23 mouse cellular contexts compared by ENCODE assay signal in the genomic region with DNA sequence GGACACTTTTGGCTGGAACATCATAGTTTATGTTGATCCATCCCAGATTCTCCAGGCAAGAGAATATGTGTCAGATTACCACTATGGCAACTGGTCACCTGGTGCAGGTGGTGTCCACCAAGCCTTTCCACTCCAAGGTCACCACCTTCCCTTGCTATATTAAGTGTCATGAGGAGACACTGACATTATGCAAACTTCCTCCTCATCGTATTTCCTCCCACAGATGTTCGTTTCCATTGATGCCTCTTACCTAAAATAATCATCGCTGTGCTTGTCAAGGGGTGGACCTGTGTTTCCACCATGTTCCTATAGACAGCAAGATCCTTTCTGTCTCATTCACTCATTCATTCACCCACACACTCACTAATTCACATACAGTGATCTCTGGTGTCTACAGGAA. TPM values are rescaled to one million over a fixed set of nuclear protein-coding genes. Genes with fewer than 3 reads are reported as not detected.
A peak's percentile ranks its signal among the peaks of the same experiment; 100 is the strongest.
DNase-seq lines count a peak whose midpoint lies in the region; TF ChIP-seq lines count a peak whose summit lies in the region.
"Had no signal": no experiment of that assay in that cellular context is flagged by ENCODE, and none has a peak within 500 bp of the region (broad histone marks: within the 10 kb centered on the region; RNA-seq: fewer than 3 reads in every experiment).

No protein-coding gene starts in this region.

- no peak for TF ChIP-seq EP300 in CH12.LX (IDR thresholded peaks at IDR 0.05; ENCODE audit: low read length)

- WGBS in macrophage (ENCODE audit: missing documents) = 28% methylated on average over 3 of the region's 3 CpGs
- WGBS in limb, embryonic 10.5 days = 87% methylated on average over 3 of the region's 3 CpGs

- no peak for TF ChIP-seq CTCF in CH12.LX (conservative IDR thresholded peaks at IDR 0.05 in 1 of 2, IDR thresholded peaks at IDR 0.05 in 1 of 2; ENCODE audit: low read depth in 2 of 2, low read length in 2 of 2)
- no peak for TF ChIP-seq CTCF in bone marrow macrophage, adult 2 months (IDR thresholded peaks at IDR 0.05; ENCODE audit: low read depth, low read length)

- no peak; the same call in 1 of the 2 replicates for TF ChIP-seq RAD21 in CH12.LX (IDR thresholded peaks at IDR 0.05; ENCODE audit: low read depth, low read length)

- dilution Hi-C loops in CH12.LX (cut with MboI; ENCODE audit: extremely low pct_ligation_motif_present, extremely low pct_unique_long_range_greater_than_20kb, low sequenced_read_pairs) = no loop called here

- H3K4me1 ChIP-seq in CH12.LX (ENCODE audit: control insufficient read depth in 1 of 2, insufficient read depth in 2 of 2) = peaks cover 24 to 61% of the 10 kb centered on the region in 2 experiments
- H3K4me1 ChIP-seq in bone marrow macrophage, adult 2 months (ENCODE audit: control insufficient read depth, insufficient read depth, low read length) = peaks cover 71% of the 10 kb centered on the region
- H3K4me1 ChIP-seq in limb, embryonic 10.5 days = peaks cover 30% of the 10 kb centered on the region

- TF ChIP-seq POLR2A in CH12.LX (IDR thresholded peaks at IDR 0.05; ENCODE audit: low read depth, low read length) = no peak
- no peak for TF ChIP-seq POLR2A in bone marrow macrophage, adult 2 months (IDR thresholded peaks at IDR 0.05; ENCODE audit: borderline replicate concordance, low read depth, low read length)

- H3K36me3 ChIP-seq in CH12.LX (replicated peaks in 1 of 2; ENCODE audit: control insufficient read depth in 1 of 2, insufficient read depth in 1 of 2, low read length in 1 of 2) (no peaks in the 10 kb centered on the region), macrophage (ENCODE audit: inconsistent target) (no peaks in the 10 kb centered on the region)
- H3K36me3 ChIP-seq in splenic B cell, adult 2 months (ENCODE audit: control insufficient read depth, insufficient read depth, low read length, poor library complexity, severe bottlenecking) = no peaks in the 10 kb centered on the region
- no peaks in the 10 kb centered on the region for H3K36me3 ChIP-seq in limb, embryonic 10.5 days
- H3K36me3 ChIP-seq: G1E had no signal

- H3K4me2 ChIP-seq in CH12.LX (ENCODE audit: insufficient read depth, low read depth, poor library complexity, severe bottlenecking) = no peak overlapping the region

- no peaks in the 10 kb centered on the region for H3K27me3 ChIP-seq in CH12.LX (replicated peaks)
- H3K27me3 ChIP-seq in splenic B cell, adult 2 months (ENCODE audit: control insufficient read depth, insufficient read depth, low read length, poor library complexity, severe bottlenecking) = no peaks in the 10 kb centered on the region
- H3K27me3 ChIP-seq in limb, embryonic 10.5 days (ENCODE audit: low read depth, poor library complexity, severe bottlenecking) = no peaks in the 10 kb centered on the region
- H3K27me3 ChIP-seq: Patski had no signal

- H3K9me3 ChIP-seq in CH12.LX (replicated peaks; ENCODE audit: low read length) = peaks cover 15% of the 10 kb centered on the region
- no peaks in the 10 kb centered on the region for H3K9me3 ChIP-seq in limb, embryonic 10.5 days (replicated peaks)
- H3K9me3 ChIP-seq: G1E had no signal

- no peaks in the 10 kb centered on the region for H3K79me2 ChIP-seq in CH12.LX (replicated peaks; ENCODE audit: control insufficient read depth, extremely low read depth, insufficient read depth, poor library complexity, severe bottlenecking)
- peaks cover 56% of the 10 kb centered on the region for H3K79me2 ChIP-seq in macrophage (ENCODE audit: inconsistent target)

- no peak overlapping the region for H3K9ac ChIP-seq in CH12.LX (ENCODE audit: insufficient read depth, low read depth)

- in situ Hi-C loops in CH12.LX (cut with MboI; ENCODE audit: low pct_ligation_motif_present, low pct_unique_long_range_greater_than_20kb, low sequenced_read_pairs) = no loop called here

- H3K4me3 ChIP-seq in CH12.LX (replicated peaks in 1 of 3; ENCODE audit: low read depth in 2 of 3, low read length in 2 of 3, poor library complexity in 1 of 3) (no peak overlapping the region), macrophage (ENCODE audit: inconsistent target) (no peak overlapping the region)
- H3K4me3 ChIP-seq in bone marrow macrophage, adult 2 months (ENCODE audit: insufficient read depth, low read length) = no peak overlapping the region
- H3K4me3 ChIP-seq in limb, embryonic 10.5 days = no peak overlapping the region

- no peak overlapping the region for H3K27ac ChIP-seq in CH12.LX (ENCODE audit: insufficient read depth, low read depth)
- peak overlapping the region; percentile 26; the same call in 1 of the 2 replicates for H3K27ac ChIP-seq in bone marrow macrophage, adult 2 months (ENCODE audit: insufficient read depth, low read depth, low read length)
- peak overlapping the region; percentile 98; the same call in 1 of the 2 replicates for H3K27ac ChIP-seq in macrophage
- H3K27ac ChIP-seq in limb, embryonic 10.5 days = no peak overlapping the region

- DNase-seq in CH12.LX (ENCODE audit: extremely low read depth) = no peak
- peak; percentile 45 for DNase-seq in splenic B cell, adult 2 months (ENCODE audit: low read depth, low spot score)
- DNase-seq in limb, embryonic 10.5 days (ENCODE audit: low spot score) = no peak
- DNase-seq in layer of hippocampus, postnatal 10 days (ENCODE audit: low spot score in 2 of 2) = no peak
- DNase-seq in kidney, adult 11 months = no peak
- DNase-seq in kidney, postnatal 14 days = no peak
- DNase-seq: adrenal gland, adult 2 months; adrenal gland, adult 8-10 months; adrenal gland, postnatal 10 days; adrenal gland, postnatal 14 days; adrenal gland, postnatal 25 days; adrenal gland, postnatal 36 days; B cell, adult 2 months; cerebellum, adult 11 months; cerebellum, adult 11-12 months; cerebellum, adult 18-20 months; cerebellum, adult 2 months had no signal

TF ChIP-seq in CH12.LX, 34 proteins besides CTCF, POLR2A, EP300 and RAD21 (continues in another document):
- no peak for TF ChIP-seq CHD1 (IDR thresholded peaks at IDR 0.05; ENCODE audit: low read depth, low read length)
- TF ChIP-seq MYC (IDR thresholded peaks at IDR 0.05; ENCODE audit: low read depth, low read length) = no peak
- TF ChIP-seq ZNF384 (IDR thresholded peaks at IDR 0.05; ENCODE audit: low read depth, low read length) = no peak
- TF ChIP-seq MAX (IDR thresholded peaks at IDR 0.05; ENCODE audit: low read length) = no peak
- TF ChIP-seq KAT2A (IDR thresholded peaks at IDR 0.05; ENCODE audit: insufficient replicate concordance, low read length) = no peak
- no peak for TF ChIP-seq SMC3 (IDR thresholded peaks at IDR 0.05; ENCODE audit: low read depth, low read length)
- TF ChIP-seq IRF4 (IDR thresholded peaks at IDR 0.05; ENCODE audit: low read depth, low read length) = peak; percentile 37; the same call in 1 of the 2 replicates
- no peak for TF ChIP-seq JUN (IDR thresholded peaks at IDR 0.05; ENCODE audit: insufficient read depth, low read depth, low read length)
- TF ChIP-seq ETS1 (conservative IDR thresholded peaks at IDR 0.05; ENCODE audit: low read depth, low read length) = peak; percentile 73
- TF ChIP-seq TBP (conservative IDR thresholded peaks at IDR 0.05; ENCODE audit: low read depth, low read length) = no peak
- no peak for TF ChIP-seq PAX5 (IDR thresholded peaks at IDR 0.05; ENCODE audit: low read length)
- 0 out of 2 replicates have a peak, but pooled peaks have one; percentile 48 for TF ChIP-seq TCF12 (IDR thresholded peaks at IDR 0.05; ENCODE audit: low read depth, low read length)
- TF ChIP-seq UBTF (IDR thresholded peaks at IDR 0.05; ENCODE audit: low read depth, low read length) = no peak

RNA-seq across cellular contexts. Expression of gene Nenf, which starts 45.3 kb away (rescaled TPM):
- total RNA-seq in CH12.LX (2012; rRNA removed) (58.9 and 86.7 TPM in 2 replicates), CH12.LX (2014; rRNA removed) (35.7 and 43.8 TPM in 2 replicates)
- polyA plus RNA-seq in CH12.LX (2012; ENCODE audit: insufficient read length, low read depth) (28.8 and 38.9 TPM in 2 replicates), macrophage (2018) (30.8 to 55.9 TPM (median 45.1 TPM) in 3 replicates)
- 43.9 and 46.5 TPM in 2 replicates for polyA plus RNA-seq in bone marrow macrophage, adult 2 months (2012; ENCODE audit: insufficient read depth, insufficient read length, missing spikeins)
- 10 to 100 TPM in 1 of 26 experiments, 1 to 10 TPM in 14, not detected in 11; 1.4 to 13.4 (median 2.5) TPM for total RNA-seq in macrophage (2018; cell fraction: chromatin; rRNA removed)
- total RNA-seq in macrophage (2018; cell fraction: cytosol; rRNA removed) = 10 to 100 TPM; 48.8 to 69.1 (median 56.8) TPM
- 10 to 100 TPM in 18 of 26 experiments, 1 to 10 TPM in 8; 3.8 to 23.1 (median 13.1) TPM for total RNA-seq in macrophage (2018; cell fraction: nucleus; rRNA removed)
- 50.3 and 53.7 TPM in 2 replicates for polyA plus RNA-seq in limb, embryonic 10.5 days (2016; fragmentation: Nextera tagmentation; extraction: Ambion mirVana)
- 10 to 100 TPM; 74.6 to 89.2 TPM for total RNA-seq in layer of hippocampus, postnatal 10 days (2021)

RNA-seq across cellular contexts. Expression of gene Tmem206, which starts 53.1 kb away (rescaled TPM):
- 11.5 and 15.4 TPM in 2 replicates for total RNA-seq in CH12.LX (2012; rRNA removed)
- total RNA-seq in CH12.LX (2014; rRNA removed) = 12.2 and 13.1 TPM in 2 replicates
- 16.4 and 17.0 TPM in 2 replicates for polyA plus RNA-seq in CH12.LX (2012; ENCODE audit: insufficient read length, low read depth)
- 35.0 and 37.6 TPM in 2 replicates for polyA plus RNA-seq in bone marrow macrophage, adult 2 months (2012; ENCODE audit: insufficient read depth, insufficient read length, missing spikeins)
- 10 to 100 TPM in 23 of 26 experiments, 1 to 10 TPM in 3; 5.9 to 95.6 (median 32.8) TPM for total RNA-seq in macrophage (2018; cell fraction: chromatin; rRNA removed)
- total RNA-seq in macrophage (2018; cell fraction: cytosol; rRNA removed) = 10 to 100 TPM; 37.3 to 87.6 (median 63.9) TPM
- 100 to 1,000 TPM in 9 of 26 experiments, 10 to 100 TPM in 17; 18.7 to 147 (median 77.3) TPM for total RNA-seq in macrophage (2018; cell fraction: nucleus; rRNA removed)
- 54.6 to 94.7 TPM (median 76.4 TPM) in 3 replicates for polyA plus RNA-seq in macrophage (2018)
- polyA plus RNA-seq in limb, embryonic 10.5 days (2016; fragmentation: Nextera tagmentation; extraction: Ambion mirVana) = 25.6 and 27.0 TPM in 2 replicates
- total RNA-seq in layer of hippocampus, postnatal 10 days (2021) = 10 to 100 TPM; 12.1 to 12.8 TPM

RNA-seq across cellular contexts. Expression of gene Atf3, which starts 54.8 kb away (rescaled TPM):
- 13.7 and 32.9 TPM in 2 replicates for total RNA-seq in CH12.LX (2012; rRNA removed)
- 39.7 and 41.5 TPM in 2 replicates for total RNA-seq in CH12.LX (2014; rRNA removed)
- polyA plus RNA-seq in CH12.LX (2012; ENCODE audit: insufficient read length, low read depth) = 25.1 and 28.9 TPM in 2 replicates
- 103 and 107 TPM in 2 replicates for polyA plus RNA-seq in bone marrow macrophage, adult 2 months (2012; ENCODE audit: insufficient read depth, insufficient read length, missing spikeins)
- 100 to 1,000 TPM in 22 of 26 experiments, 10 to 100 TPM in 4; 71.4 to 886 (median 177) TPM for total RNA-seq in macrophage (2018; cell fraction: chromatin; rRNA removed)
- 1,000 to 10,000 TPM in 3 of 26 experiments, 100 to 1,000 TPM in 23; 230 to 1,349 (median 405) TPM for total RNA-seq in macrophage (2018; cell fraction: cytosol; rRNA removed)
- 1,000 to 10,000 TPM in 2 of 26 experiments, 100 to 1,000 TPM in 24; 130 to 1,042 (median 343) TPM for total RNA-seq in macrophage (2018; cell fraction: nucleus; rRNA removed)
- 201 to 678 TPM (median 211 TPM) in 3 replicates for polyA plus RNA-seq in macrophage (2018)
- polyA plus RNA-seq in limb, embryonic 10.5 days (2016; fragmentation: Nextera tagmentation; extraction: Ambion mirVana) = 1.8 and 2.8 TPM in 2 replicates
- total RNA-seq in layer of hippocampus, postnatal 10 days (2021) = under 1 TPM; 0.27 to 0.73 TPM
- polyA plus RNA-seq: activated CD4-positive, CD25-positive, alpha-beta regulatory T cell, adult 4 months; CD4-positive, CD25-positive, alpha-beta regulatory T cell, adult 4 months; G1E had no signal

Comparison
In these comparisons a context has a peak if more than half of its experiments do, and no peak if none do; other contexts are left out.
1. H3K27ac ChIP-seq: peak in bone marrow macrophage, adult 2 months (single experiment) and macrophage (single experiment); none in CH12.LX (single experiment) and limb, embryonic 10.5 days (single experiment).